Mouse (Mus musculus) forebrain, embryonic 11.5 days (tissue): ENCODE measurements around the gene Dscaml1. TPM values are rescaled to one million over a fixed set of nuclear protein-coding genes. Genes with fewer than 3 reads are reported as not detected.

Source experiments
- ATAC-seq: fragments of 200-750 bp; cut with Nextera tagmentation; replicated peaks from 2 replicates; pipeline ENCODE4 v1.8.0; 2017; ENCODE audit warnings: moderate TSS enrichment; ENCODE audit not compliant: low FRiP score
- DNase-seq: peaks from one replicate; pipeline ENCODE4 v3.0.0-alpha.2; 2017; ENCODE audit warnings: low spot score
- H3K27ac ChIP-seq: fragments of 300-500 bp; sonication (generic); 2 replicates; pipeline ENCODE4 v1.5.1; 2014; ENCODE audit warnings: low read depth, low read length
- H3K27me3 ChIP-seq: fragments of 300-500 bp; sonication (generic); 2 replicates; pipeline ENCODE4 v1.6.1; 2014; ENCODE audit warnings: mild to moderate bottlenecking, low read length, mixed read lengths; ENCODE audit not compliant: control insufficient read depth, insufficient read depth
- H3K36me3 ChIP-seq: fragments of 300-500 bp; sonication (generic); 2 replicates; pipeline ENCODE4 v1.6.1; 2014; ENCODE audit warnings: mild to moderate bottlenecking, low read length, moderate library complexity, mixed read lengths; ENCODE audit not compliant: control insufficient read depth, insufficient read depth
- H3K4me1 ChIP-seq: fragments of 300-500 bp; sonication (generic); replicated peaks from 2 replicates; pipeline ENCODE4 v1.6.1; 2014; ENCODE audit warnings: low read length, mixed read lengths; ENCODE audit not compliant: control insufficient read depth, insufficient read depth
- H3K4me2 ChIP-seq: fragments of 300-500 bp; sonication (generic); 2 replicates; pipeline ENCODE4 v1.6.1; 2014; ENCODE audit warnings: low read depth, mild to moderate bottlenecking, low read length, moderate library complexity, mixed read lengths; ENCODE audit not compliant: severe bottlenecking
- H3K4me3 ChIP-seq: fragments of 300-500 bp; sonication (generic); 2 replicates; pipeline ENCODE4 v1.5.1; 2014; ENCODE audit warnings: low read depth, low read length
- H3K9ac ChIP-seq: fragments of 300-500 bp; sonication (generic); 2 replicates; pipeline ENCODE4 v1.6.1; 2014; ENCODE audit warnings: low read length
- H3K9me3 ChIP-seq: fragments of 300-500 bp; sonication (generic); 2 replicates; pipeline ENCODE4 v1.6.1; 2016; ENCODE audit warnings: low read length, mixed read lengths; ENCODE audit not compliant: control insufficient read depth
- WGBS: fragments of 180-500 bp; shearing (Covaris S2); extraction: QIAGEN DNeasy Blood & Tissue Kit; methylation state at CpG from one replicate; pipeline ENCODE4 v1.1.7; 2014; 5-methylcytosine and 5-hydroxymethylcytosine counted together
- polyA plus RNA-seq: library from polyadenylated mRNA; unstranded; fragments of >200 nt; fragmentation: Nextera tagmentation; extraction: Ambion mirVana; gene quantifications from 2 replicates; pipeline ENCODE4 v1.2.1, GENCODE M21; 2014

Gene Dscaml1
- polyA plus RNA-seq, 1 experiment from 2014 or later = 5.4 TPM

DNA sequence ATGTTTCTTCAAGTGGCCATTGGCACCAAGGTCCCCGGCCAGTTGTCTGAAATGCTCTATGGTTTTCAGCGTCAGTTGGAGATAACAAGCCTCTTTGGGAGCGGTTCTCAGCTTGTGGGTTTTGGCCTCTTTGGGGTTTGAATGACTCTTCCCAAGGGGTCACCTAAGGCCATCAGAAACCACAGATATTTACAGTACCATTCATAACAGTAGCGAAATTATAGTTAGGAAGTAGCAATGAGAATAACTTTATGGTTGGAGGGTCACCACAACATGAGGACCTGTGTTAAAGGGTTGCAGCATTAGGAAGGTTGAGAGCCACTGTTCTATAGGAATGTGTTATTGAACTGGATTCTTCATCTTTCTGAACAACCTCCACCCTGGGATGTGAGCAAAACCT is 24.9 kb downstream of the Dscaml1 start:
- no peak for ATAC-seq
- no peaks in the 10 kb centered on the region for H3K9me3 ChIP-seq

DNA sequence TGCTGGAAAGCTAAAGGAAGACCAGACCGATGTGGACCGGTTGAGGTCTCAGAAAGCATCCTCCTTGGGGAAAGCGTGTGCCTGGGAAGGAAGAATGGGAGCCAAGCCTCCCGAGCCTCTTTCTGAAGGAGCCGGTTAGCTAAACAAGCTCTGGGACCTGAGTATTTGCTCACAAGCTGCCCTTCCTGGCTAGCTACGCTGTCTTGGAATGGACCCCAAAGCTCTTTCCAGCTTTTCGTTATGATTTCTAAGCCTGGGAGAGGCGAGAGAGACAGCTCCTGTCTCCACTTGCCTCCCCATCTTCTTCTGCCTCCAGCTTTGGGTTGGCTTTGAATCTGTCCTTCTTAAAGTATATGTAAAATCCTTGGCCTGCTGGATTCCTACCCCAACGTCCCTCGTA is 27.6 kb downstream of the Dscaml1 start:
- no peak overlapping the region for H3K4me3 ChIP-seq
- no peaks in the 10 kb centered on the region for H3K4me1 ChIP-seq
- H3K9ac ChIP-seq = no peak overlapping the region
- no peak overlapping the region for H3K27ac ChIP-seq
- DNase-seq = no peak
- no peaks in the 10 kb centered on the region for H3K27me3 ChIP-seq
- H3K36me3 ChIP-seq = no peaks in the 10 kb centered on the region
- H3K4me2 ChIP-seq = no peak overlapping the region
- ATAC-seq = no peak
- 91% methylated on average over 10 of the region's 10 CpGs for WGBS
- no peaks in the 10 kb centered on the region for H3K9me3 ChIP-seq

More for the DNA sequence above, 24.9 kb downstream of the Dscaml1 start:
- no peaks in the 10 kb centered on the region for H3K4me1 ChIP-seq
- no peak overlapping the region for H3K4me3 ChIP-seq
- H3K9ac ChIP-seq = no peak overlapping the region
- 92% methylated on average over 4 of the region's 4 CpGs for WGBS
- no peaks in the 10 kb centered on the region for H3K36me3 ChIP-seq
- H3K4me2 ChIP-seq = no peak overlapping the region
- no peak overlapping the region for H3K27ac ChIP-seq
- no peaks in the 10 kb centered on the region for H3K27me3 ChIP-seq
- DNase-seq = no peak

DNA sequence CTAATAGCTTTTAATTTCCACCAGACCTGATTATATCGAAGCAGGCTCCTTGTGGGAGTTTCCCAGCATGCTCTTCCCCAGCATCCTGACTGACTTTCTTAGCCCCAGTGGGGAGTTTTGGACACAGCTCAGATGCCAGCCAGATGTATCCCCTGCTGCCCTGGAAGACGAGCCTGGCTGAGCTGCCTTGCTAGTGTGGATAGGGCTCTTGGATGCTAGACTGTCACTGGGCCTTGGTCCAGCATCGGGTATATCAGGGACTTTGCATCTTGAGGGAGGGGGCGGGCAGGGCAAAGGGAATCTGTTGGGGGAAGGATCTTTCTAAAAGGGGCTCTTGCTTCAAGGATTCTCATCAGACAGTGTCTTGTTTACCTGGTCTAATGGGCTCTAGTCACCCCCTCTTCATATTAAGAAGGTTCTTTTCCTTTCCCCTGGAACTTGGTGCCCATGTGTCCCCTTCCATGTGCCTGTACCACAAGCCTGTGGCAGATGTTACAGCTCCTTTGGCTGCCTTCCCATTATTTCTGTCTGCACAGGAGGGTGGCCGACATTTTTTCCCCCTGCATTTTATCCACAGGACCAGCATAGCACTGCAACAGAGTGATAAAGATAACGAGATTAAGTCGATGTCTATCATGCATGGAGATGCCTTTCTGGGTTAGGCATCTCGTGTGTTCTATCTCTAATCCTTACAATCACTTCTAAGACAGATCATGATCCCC is 28.6 kb downstream of the Dscaml1 start:
- ATAC-seq (no peak), DNase-seq (no peak)
- Histone ChIP-seq H3K9me3 (no peaks in the 10 kb centered on the region), H3K27me3 (no peaks in the 10 kb centered on the region), H3K4me2 (no peak overlapping the region), H3K36me3 (no peaks in the 10 kb centered on the region), H3K4me3 (no peak overlapping the region), H3K27ac (no peak overlapping the region), H3K4me1 (no peaks in the 10 kb centered on the region), H3K9ac (no peak overlapping the region)
- 65% methylated on average over 8 of the region's 8 CpGs for whole genome bisulfite sequencing

DNA sequence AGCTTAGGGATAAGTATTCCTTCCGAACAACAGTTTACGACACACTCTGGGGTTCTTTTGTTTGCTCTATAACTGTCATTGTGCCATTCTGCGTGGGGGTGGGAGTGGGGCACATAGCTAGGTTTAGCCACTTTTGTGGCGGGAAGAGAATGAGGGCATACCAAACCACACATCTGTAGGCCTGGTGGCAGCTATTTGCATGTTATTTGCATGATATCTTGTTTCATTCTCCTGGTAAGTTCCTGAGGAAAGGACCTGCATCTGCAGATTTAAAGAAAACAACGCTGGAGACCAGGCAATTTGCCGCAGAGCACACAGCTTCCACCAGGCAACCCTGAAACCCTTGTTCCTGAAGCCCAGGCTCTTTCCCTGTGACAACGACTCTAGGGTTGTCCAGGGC is 30.8 kb downstream of the Dscaml1 start:
- H3K4me1 ChIP-seq = no peaks in the 10 kb centered on the region
- H3K27ac ChIP-seq = no peak overlapping the region
- H3K4me3 ChIP-seq = no peak overlapping the region
- WGBS = 49% methylated on average over 7 of the region's 7 CpGs
- H3K36me3 ChIP-seq = no peaks in the 10 kb centered on the region
- DNase-seq = no peak
- no peaks in the 10 kb centered on the region for H3K9me3 ChIP-seq
- H3K27me3 ChIP-seq = no peaks in the 10 kb centered on the region
- no peak overlapping the region for H3K4me2 ChIP-seq
- H3K9ac ChIP-seq = no peak overlapping the region
- ATAC-seq = no peak

DNA sequence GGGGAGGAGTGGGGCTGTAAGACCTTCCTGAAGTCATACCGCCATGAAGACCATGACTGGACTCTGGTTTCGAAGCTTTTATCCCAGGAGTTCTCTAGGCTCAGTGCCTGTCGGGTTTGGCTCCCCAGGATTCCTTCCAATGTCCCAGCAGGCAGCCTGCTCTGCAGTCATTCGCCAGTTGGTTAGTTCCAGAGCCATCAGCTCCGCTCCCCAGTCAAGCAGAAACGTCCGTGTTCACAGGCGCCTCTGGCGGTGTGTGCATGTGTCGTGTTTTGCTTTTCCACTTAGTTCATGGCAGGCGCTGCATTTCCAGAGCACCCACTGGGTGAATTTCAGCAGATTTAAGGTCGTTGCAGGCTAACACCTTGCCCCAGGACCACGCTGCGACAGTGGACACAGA is 31.9 kb downstream of the Dscaml1 start:
- ATAC-seq = no peak
- no peak overlapping the region for H3K27ac ChIP-seq
- WGBS = 61% methylated on average over 14 of the region's 14 CpGs

DNA sequence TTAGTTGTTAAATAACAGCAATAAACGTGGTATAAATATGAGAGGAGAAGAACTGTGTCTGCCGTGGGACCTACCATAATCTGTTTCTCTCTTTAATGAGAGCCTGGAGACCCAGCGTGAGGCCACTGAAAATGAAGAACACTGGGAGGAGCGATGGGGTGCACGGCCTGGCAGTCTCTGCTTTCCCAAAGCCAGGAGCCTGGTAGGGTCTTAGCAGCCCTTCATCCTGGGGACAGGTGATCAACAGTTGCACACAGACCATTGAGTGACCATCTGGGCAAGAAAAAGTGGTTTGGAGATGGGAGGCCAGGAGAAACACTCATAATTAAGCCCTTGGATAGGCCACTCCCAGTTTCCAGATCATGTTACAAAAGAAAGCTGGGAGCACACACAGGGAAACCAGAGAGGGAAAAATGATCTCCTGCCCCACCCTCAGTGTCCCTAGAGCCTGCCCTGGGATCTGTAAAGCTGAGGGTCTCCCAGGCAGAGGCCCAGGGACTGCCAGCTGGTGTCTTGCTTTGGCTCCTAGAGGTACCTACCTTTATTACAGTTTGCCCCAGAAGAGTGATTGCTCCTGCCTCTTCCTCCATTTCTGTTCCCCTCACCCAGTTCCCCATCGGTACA is 39.1 kb downstream of the Dscaml1 start:
- H3K27me3 ChIP-seq = no peaks in the 10 kb centered on the region
- no peaks in the 10 kb centered on the region for H3K36me3 ChIP-seq
- 0 out of 2 replicates have a peak, but pooled peaks cover 6% of the 10 kb centered on the region for H3K4me1 ChIP-seq
- ATAC-seq (no peak), DNase-seq (no peak)
- H3K9me3 ChIP-seq = no peaks in the 10 kb centered on the region
- 48% methylated on average over 6 of the region's 6 CpGs for WGBS
- H3K27ac ChIP-seq = peak overlapping the region; percentile 0; the same call in 1 of the 2 replicates
- no peak overlapping the region for H3K9ac ChIP-seq
- no peak overlapping the region for H3K4me2 ChIP-seq
- H3K4me3 ChIP-seq = no peak overlapping the region

More for the DNA sequence above, 31.9 kb downstream of the Dscaml1 start:
- no peak overlapping the region for H3K9ac ChIP-seq
- H3K27me3 ChIP-seq = no peaks in the 10 kb centered on the region
- no peaks in the 10 kb centered on the region for H3K36me3 ChIP-seq
- H3K4me2 ChIP-seq = no peak overlapping the region
- no peak overlapping the region for H3K4me3 ChIP-seq
- H3K9me3 ChIP-seq = no peaks in the 10 kb centered on the region
- no peak for DNase-seq
- H3K4me1 ChIP-seq = no peaks in the 10 kb centered on the region

DNA sequence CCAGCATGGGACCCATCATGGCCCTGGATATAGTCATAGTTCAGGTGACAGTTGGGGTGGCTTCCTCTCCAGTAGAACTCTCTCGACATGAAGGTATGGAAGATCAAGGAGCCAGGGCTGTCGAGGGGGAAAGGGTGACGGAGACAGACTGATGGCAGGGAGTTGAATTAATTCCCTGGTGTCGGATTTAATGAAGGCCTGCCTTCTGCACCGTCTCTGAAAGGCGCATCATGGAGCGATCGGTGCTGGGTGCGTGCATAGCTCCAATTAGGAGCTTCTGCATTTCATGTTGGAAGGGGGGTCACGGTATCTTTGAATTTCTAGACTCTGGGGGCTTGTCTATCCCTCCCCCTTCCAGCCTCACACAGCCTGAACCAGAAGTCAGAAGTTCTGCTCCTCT is 41.8 kb downstream of the Dscaml1 start:
- DNase-seq = no peak
- 78% methylated on average over 10 of the region's 10 CpGs for WGBS

DNA sequence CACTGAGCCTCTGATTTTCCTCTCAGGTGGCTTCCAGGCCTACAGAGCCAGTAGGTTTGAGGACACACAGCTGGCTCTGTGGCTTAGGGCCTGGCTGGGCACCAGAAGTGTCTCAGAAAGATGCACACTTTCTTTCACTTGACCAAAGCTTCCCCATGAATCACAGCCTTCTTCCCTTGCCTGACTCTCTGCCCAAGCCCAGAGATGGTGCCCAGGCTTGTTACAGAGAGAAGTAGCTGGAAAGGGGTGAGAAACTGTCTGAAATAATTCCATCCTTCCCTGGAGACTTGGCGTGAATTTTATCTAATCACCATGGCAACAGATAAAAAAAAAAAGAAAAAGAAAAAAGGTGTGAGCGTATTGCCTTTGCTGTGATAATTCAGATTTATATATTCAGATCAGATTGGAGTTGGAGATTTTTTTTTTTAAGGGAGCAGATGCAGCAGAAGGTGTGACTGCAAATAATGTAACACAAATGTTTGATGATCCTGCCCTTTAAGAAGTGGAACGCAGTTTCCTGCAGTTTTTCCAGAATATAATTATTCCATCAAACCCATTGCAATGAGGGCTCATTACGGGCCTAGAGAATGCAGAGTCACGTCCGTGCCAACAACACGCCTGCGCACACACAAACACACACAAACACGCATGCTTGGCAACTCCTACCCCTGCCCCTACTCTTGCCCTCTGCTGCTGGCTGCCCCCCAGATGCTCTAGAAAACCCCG is 44.5 kb downstream of the Dscaml1 start:
- no peak for DNase-seq
- ATAC-seq = no peak
- no peaks in the 10 kb centered on the region for H3K36me3 ChIP-seq
- H3K4me3 ChIP-seq = no peak overlapping the region
- WGBS = 83% methylated on average over 10 of the region's 10 CpGs
- H3K27me3 ChIP-seq = no peaks in the 10 kb centered on the region
- no peaks in the 10 kb centered on the region for H3K9me3 ChIP-seq
- no peak overlapping the region for H3K9ac ChIP-seq
- H3K4me2 ChIP-seq = no peak overlapping the region
- H3K27ac ChIP-seq = peak overlapping the region; percentile 51; the same call in 1 of the 2 replicates
- 0 out of 2 replicates have a peak, but pooled peaks cover 2% of the 10 kb centered on the region for H3K4me1 ChIP-seq

More for the DNA sequence above, 41.8 kb downstream of the Dscaml1 start:
- no peak for ATAC-seq
- H3K9me3 ChIP-seq = no peaks in the 10 kb centered on the region
- 0 out of 2 replicates have a peak, but pooled peaks cover 6% of the 10 kb centered on the region for H3K4me1 ChIP-seq
- no peaks in the 10 kb centered on the region for H3K36me3 ChIP-seq
- no peak overlapping the region for H3K9ac ChIP-seq
- H3K4me2 ChIP-seq = no peak overlapping the region
- no peak overlapping the region for H3K27ac ChIP-seq
- H3K4me3 ChIP-seq = no peak overlapping the region
- H3K27me3 ChIP-seq = no peaks in the 10 kb centered on the region
